In the genomic region with DNA sequence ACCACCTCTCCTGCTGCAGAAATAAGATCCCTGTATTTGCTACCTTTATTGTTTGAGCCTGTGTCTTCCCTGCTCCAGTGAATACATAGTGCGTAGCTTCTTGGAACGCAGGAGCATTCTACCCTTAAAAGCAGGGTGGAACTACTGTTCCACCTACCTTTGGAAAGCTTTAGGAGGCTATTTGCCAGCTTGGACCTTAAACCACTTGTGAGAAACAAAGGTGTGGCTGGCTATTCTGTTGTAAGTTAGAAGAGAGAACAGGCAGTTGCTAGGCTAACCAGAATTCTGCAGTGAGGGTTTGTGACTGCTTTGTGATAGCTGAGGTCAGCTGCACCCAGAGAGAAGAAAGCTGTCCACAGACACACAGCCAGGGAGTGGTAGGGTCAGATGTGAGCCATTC, we compare ENCODE assay signal across 22 mouse cellular contexts.
"Had no signal": no experiment of that assay in that cellular context is flagged by ENCODE, and none has a peak within 500 bp of the region (broad histone marks: within the 10 kb centered on the region; RNA-seq: fewer than 3 reads in every experiment).

No protein-coding gene starts in this region.

- DNase-seq: kidney, adult 18-20 months; kidney, adult 9 months; kidney, postnatal 14 days; kidney, postnatal 4 days; layer of hippocampus, adult 9-11 months; liver; lung, adult 2 months; thymus, adult 18-20 months; thymus, postnatal 36 days had no signal

- ATAC-seq: inflammation-experienced regulatory T-cells, adult 6 months; liver, embryonic 12.5 days; midbrain, embryonic 13.5 days; midbrain, embryonic 16.5 days had no signal

- H3K27me3 ChIP-seq: limb, embryonic 13.5 days; liver, embryonic 12.5 days; liver, embryonic 15.5 days; midbrain, embryonic 13.5 days; neural tube, embryonic 13.5 days; stomach, embryonic 15.5 days had no signal

- H3K4me3 ChIP-seq: layer of hippocampus, adult 2 months; limb, embryonic 10.5 days; limb, embryonic 13.5 days; liver, embryonic 12.5 days; liver, embryonic 15.5 days; megakaryocyte, embryonic 14.5 days; midbrain, embryonic 10.5 days; midbrain, embryonic 13.5 days; myocyte; neural tube, embryonic 13.5 days; stomach, embryonic 15.5 days had no signal

- H3K4me1 ChIP-seq: limb, embryonic 10.5 days; limb, embryonic 13.5 days; liver, embryonic 12.5 days; liver, embryonic 15.5 days; megakaryocyte, embryonic 14.5 days; midbrain, embryonic 10.5 days; midbrain, embryonic 13.5 days; neural tube, embryonic 13.5 days; stomach, embryonic 15.5 days had no signal

- H3K27ac ChIP-seq: layer of hippocampus, adult 2 months; limb, embryonic 10.5 days; limb, embryonic 13.5 days; liver, embryonic 12.5 days; liver, embryonic 15.5 days; midbrain, embryonic 10.5 days; midbrain, embryonic 13.5 days; neural tube, embryonic 13.5 days; stomach, embryonic 15.5 days had no signal

- H3K4me2 ChIP-seq: limb, embryonic 13.5 days; liver, embryonic 12.5 days; liver, embryonic 15.5 days; midbrain, embryonic 13.5 days; neural tube, embryonic 13.5 days; stomach, embryonic 15.5 days had no signal

- H3K36me3 ChIP-seq: limb, embryonic 10.5 days; limb, embryonic 13.5 days; liver, embryonic 12.5 days; liver, embryonic 15.5 days; midbrain, embryonic 10.5 days; midbrain, embryonic 13.5 days; neural tube, embryonic 13.5 days; stomach, embryonic 15.5 days had no signal

- H3K9ac ChIP-seq: limb, embryonic 13.5 days; liver, embryonic 12.5 days; liver, embryonic 15.5 days; midbrain, embryonic 13.5 days; neural tube, embryonic 13.5 days; stomach, embryonic 15.5 days had no signal

- H3K9me3 ChIP-seq: limb, embryonic 10.5 days; limb, embryonic 13.5 days; liver, embryonic 12.5 days; liver, embryonic 15.5 days; midbrain, embryonic 10.5 days; midbrain, embryonic 13.5 days; neural tube, embryonic 13.5 days; stomach, embryonic 15.5 days had no signal
